ENCODE assay signal across 9 mouse cellular contexts in the genomic region with DNA sequence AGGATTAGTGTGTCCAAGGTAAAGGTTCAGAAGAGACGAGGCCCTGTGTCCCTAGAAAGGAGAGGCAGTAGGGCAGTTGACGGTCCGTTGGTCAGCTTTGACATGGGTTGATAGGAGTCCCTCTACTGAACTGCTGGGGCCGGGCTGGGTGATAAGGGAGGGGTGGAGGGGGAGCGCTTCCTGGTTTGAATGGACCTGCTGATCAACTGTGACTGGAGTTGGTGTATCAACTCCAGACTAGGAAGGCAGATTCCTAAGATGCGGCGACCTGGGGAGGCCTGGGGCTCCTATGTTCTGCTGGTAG.
DNase-seq lines count a peak whose midpoint lies in the region; ATAC-seq lines count a peak whose summit lies in the region.
"Had no signal": no experiment of that assay in that cellular context is flagged by ENCODE, and none has a peak within 500 bp of the region (broad histone marks: within the 10 kb centered on the region; RNA-seq: fewer than 3 reads in every experiment).

No protein-coding gene starts in this region.

- peak overlapping the region; percentile 98 for H3K27ac ChIP-seq in forebrain, embryonic 13.5 days
- peak overlapping the region; percentile 87 for H3K27ac ChIP-seq in stomach, embryonic 15.5 days

- no peaks in the 10 kb centered on the region for H3K27me3 ChIP-seq in forebrain, embryonic 13.5 days
- H3K27me3 ChIP-seq in stomach, embryonic 15.5 days (replicated peaks) = no peaks in the 10 kb centered on the region

- H3K4me1 ChIP-seq in forebrain, embryonic 13.5 days = peaks cover 69% of the 10 kb centered on the region
- H3K4me1 ChIP-seq in stomach, embryonic 15.5 days = peaks cover 67% of the 10 kb centered on the region

- 29% methylated on average over 7 of the region's 7 CpGs for WGBS in forebrain, embryonic 13.5 days
- 43% methylated on average over 7 of the region's 7 CpGs for WGBS in stomach, embryonic 15.5 days

- H3K4me3 ChIP-seq in forebrain, embryonic 13.5 days = no peak overlapping the region
- H3K4me3 ChIP-seq in stomach, embryonic 15.5 days (replicated peaks) = no peak overlapping the region

- peaks cover 5% of the 10 kb centered on the region; the same call in 1 of the 2 replicates for H3K36me3 ChIP-seq in forebrain, embryonic 13.5 days (ENCODE audit: poor library complexity, severe bottlenecking)
- no peaks in the 10 kb centered on the region for H3K36me3 ChIP-seq in stomach, embryonic 15.5 days

- H3K9me3 ChIP-seq in forebrain, embryonic 13.5 days (replicated peaks) = no peaks in the 10 kb centered on the region
- H3K9me3 ChIP-seq in stomach, embryonic 15.5 days = no peaks in the 10 kb centered on the region

- no peak for ATAC-seq in forebrain, embryonic 13.5 days
- no peak for ATAC-seq in stomach, embryonic 15.5 days (ENCODE audit: insufficient read depth, low FRiP score, low read depth)
- ATAC-seq in CD4-positive, CD25-positive, alpha-beta regulatory T cell, adult 4 months = no peak
- no peak for ATAC-seq in activated CD4-positive, CD25-positive, alpha-beta regulatory T cell, adult 4 months

- H3K4me2 ChIP-seq in forebrain, embryonic 13.5 days = peak overlapping the region; percentile 81
- H3K4me2 ChIP-seq in stomach, embryonic 15.5 days = peak overlapping the region; percentile 87

- peak; percentile 22 to 26 for DNase-seq in lung, postnatal 4 days
- DNase-seq in lung, adult 18-20 months = no peak
- peak; percentile 63 for DNase-seq in liver
- DNase-seq in layer of hippocampus, postnatal 25 days (ENCODE audit: extremely low spot score in 1 of 2, low spot score in 1 of 2) = no peak
- DNase-seq: gastrocnemius, postnatal 25 days had no signal

- peak overlapping the region; percentile 30; the same call in 1 of the 2 replicates for H3K9ac ChIP-seq in forebrain, embryonic 13.5 days
- no peak overlapping the region for H3K9ac ChIP-seq in stomach, embryonic 15.5 days

Comparison
In these comparisons a context has a peak if more than half of its experiments do, and no peak if none do; other contexts are left out.
1. DNase-seq: peak in lung, postnatal 4 days (2 of 2) and liver (single experiment); none in lung, adult 18-20 months (0 of 2) and layer of hippocampus, postnatal 25 days (0 of 2).